Mouse (Mus musculus): ENCODE results near the gene A730061H03Rik. TPM values are rescaled to one million over a fixed set of nuclear protein-coding genes. Genes with fewer than 3 reads are reported as not detected.

Gene A730061H03Rik
- polyA plus RNA-seq, 1 experiment, result not detected

DNA sequence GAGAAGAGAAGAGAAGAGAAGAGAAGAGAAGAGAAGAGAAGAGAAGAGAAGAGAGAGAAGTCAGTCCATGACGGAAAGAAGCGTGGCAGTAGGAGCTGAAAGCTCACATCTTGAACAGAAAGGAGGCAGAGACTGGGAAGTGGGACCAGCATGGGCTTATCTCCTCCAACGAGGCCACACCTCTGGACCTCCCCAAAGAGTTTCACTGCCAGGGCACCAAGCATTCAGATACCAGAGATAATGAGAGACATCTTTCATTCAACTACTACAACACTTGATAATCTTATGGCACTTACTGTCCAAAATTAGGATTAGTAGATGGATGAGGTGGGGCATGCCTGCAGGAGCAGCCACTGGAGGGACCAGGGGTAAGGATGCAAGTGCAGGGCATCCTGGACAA lies 4.4 kb downstream of the A730061H03Rik start:
- TF ChIP-seq CTCF (IDR thresholded peaks at IDR 0.05; ENCODE audit: borderline replicate concordance, insufficient read depth, low read length) (no peak), POLR2A (IDR thresholded peaks at IDR 0.05; ENCODE audit: low read depth, low read length) (no peak)
- no peak overlapping the region for H3K27ac ChIP-seq (ENCODE audit: insufficient read depth, low read length)
- no peaks in the 10 kb centered on the region for H3K4me1 ChIP-seq (ENCODE audit: control insufficient read depth, insufficient read depth, low read length)
- H3K4me3 ChIP-seq (ENCODE audit: insufficient read depth, low read length), result no peak overlapping the region

DNA sequence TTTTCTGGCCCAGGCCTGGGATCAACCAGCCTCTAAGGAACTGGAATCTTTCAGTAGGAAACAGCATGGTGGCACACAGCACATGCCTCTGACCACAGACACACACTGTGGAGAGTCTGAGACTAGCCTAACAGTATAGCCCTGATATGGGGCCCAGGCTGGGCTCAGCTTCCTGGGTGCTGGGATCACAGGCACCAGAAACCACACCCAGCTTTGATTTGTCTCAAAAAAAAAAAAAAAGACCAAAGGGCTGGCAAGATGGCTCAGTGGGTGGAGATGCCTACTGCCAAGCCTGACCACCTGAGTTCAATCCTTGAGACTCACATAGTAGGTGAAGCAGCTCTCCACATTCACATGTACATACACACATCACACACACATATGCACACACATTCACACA lies 5.6 kb downstream of the A730061H03Rik start:
- Histone ChIP-seq H3K27ac (ENCODE audit: insufficient read depth, low read length) (no peak overlapping the region), H3K4me1 (ENCODE audit: control insufficient read depth, insufficient read depth, low read length) (no peaks in the 10 kb centered on the region), H3K4me3 (ENCODE audit: insufficient read depth, low read length) (no peak overlapping the region)
- no peak for TF ChIP-seq CTCF (IDR thresholded peaks at IDR 0.05; ENCODE audit: borderline replicate concordance, insufficient read depth, low read length)
- 0 out of 2 replicates have a peak, but pooled peaks have one; percentile 5 for TF ChIP-seq POLR2A (IDR thresholded peaks at IDR 0.05; ENCODE audit: low read depth, low read length)

DNA sequence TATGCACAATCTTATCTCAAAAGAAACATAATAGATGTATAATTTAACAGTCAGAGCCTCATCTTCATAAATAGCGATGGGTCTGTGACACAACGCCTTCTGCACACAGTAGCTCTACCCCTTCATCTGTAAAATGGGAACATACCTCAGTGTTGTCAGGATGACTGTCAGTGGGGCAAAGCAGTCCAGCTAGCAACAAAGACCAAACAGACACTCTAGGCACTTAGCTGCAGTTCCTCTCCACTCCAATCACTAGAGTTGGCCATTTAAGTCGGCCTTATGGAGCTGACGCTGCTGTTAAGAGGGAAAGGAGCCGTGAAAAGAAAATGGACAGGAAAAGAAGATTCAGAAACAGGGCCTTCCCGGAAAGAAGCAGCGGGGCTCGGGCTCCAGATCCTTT lies 8.4 kb downstream of the A730061H03Rik start:
- peak; percentile 62 for TF ChIP-seq POLR2A (IDR thresholded peaks at IDR 0.05; ENCODE audit: low read depth, low read length)
- TF ChIP-seq CTCF (IDR thresholded peaks at IDR 0.05; ENCODE audit: borderline replicate concordance, insufficient read depth, low read length), result no peak

DNA sequence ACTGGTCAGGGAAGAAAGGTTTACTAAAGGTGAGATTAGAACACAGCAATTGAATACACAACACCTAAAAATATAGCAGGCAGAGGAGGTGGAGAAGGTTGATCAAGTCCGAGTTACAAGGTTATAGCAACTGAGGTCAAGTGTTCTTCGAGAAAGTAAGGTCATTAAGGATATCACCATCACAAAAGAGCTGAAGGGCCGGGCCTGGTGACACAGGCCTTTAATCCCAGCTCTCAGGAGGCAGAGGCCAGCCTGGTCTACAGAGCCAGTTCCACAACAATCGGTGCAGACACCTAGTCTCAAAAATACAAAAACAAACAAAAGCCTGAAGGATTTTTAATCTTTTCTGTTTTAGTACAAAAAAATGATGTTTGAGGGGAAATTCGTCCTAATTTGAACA lies 8.9 kb downstream of the A730061H03Rik start:
- TF ChIP-seq CTCF (IDR thresholded peaks at IDR 0.05; ENCODE audit: borderline replicate concordance, insufficient read depth, low read length) (no peak), POLR2A (IDR thresholded peaks at IDR 0.05; ENCODE audit: low read depth, low read length) (peak; percentile 20; the same call in 1 of the 2 replicates)
- Histone ChIP-seq H3K4me1 (ENCODE audit: control insufficient read depth, insufficient read depth, low read length) (no peaks in the 10 kb centered on the region), H3K27ac (ENCODE audit: insufficient read depth, low read length) (no peak overlapping the region), H3K4me3 (ENCODE audit: insufficient read depth, low read length) (no peak overlapping the region)

More for the DNA sequence above, 8.4 kb downstream of the A730061H03Rik start:
- no peaks in the 10 kb centered on the region for H3K4me1 ChIP-seq (ENCODE audit: control insufficient read depth, insufficient read depth, low read length)
- no peak overlapping the region for H3K4me3 ChIP-seq (ENCODE audit: insufficient read depth, low read length)
- H3K27ac ChIP-seq (ENCODE audit: insufficient read depth, low read length), result no peak overlapping the region

DNA sequence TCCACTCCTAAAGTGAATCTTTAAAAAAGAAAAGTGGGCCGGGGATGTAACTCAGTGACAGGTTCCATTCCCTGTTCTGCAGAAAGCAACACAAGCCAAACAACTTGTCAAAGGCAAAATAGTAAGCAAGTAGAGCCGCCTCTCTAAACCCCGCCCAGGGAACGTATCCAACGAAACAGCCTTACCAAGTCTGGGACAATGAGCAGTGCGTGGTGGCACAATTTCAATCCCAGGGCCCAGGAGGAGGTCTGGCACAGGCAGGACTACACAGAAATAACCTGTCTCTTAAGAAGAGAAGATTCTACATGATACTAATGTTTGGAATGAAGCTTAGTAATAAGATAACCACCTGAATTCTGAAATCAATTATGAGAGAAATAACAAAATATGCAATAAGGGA lies 10.0 kb downstream of the A730061H03Rik start:
- Histone ChIP-seq H3K27ac (ENCODE audit: insufficient read depth, low read length) (no peak overlapping the region), H3K4me3 (ENCODE audit: insufficient read depth, low read length) (no peak overlapping the region), H3K4me1 (ENCODE audit: control insufficient read depth, insufficient read depth, low read length) (no peaks in the 10 kb centered on the region)
- TF ChIP-seq POLR2A (IDR thresholded peaks at IDR 0.05; ENCODE audit: low read depth, low read length), result no peak
- no peak for TF ChIP-seq CTCF (IDR thresholded peaks at IDR 0.05; ENCODE audit: borderline replicate concordance, insufficient read depth, low read length)

DNA sequence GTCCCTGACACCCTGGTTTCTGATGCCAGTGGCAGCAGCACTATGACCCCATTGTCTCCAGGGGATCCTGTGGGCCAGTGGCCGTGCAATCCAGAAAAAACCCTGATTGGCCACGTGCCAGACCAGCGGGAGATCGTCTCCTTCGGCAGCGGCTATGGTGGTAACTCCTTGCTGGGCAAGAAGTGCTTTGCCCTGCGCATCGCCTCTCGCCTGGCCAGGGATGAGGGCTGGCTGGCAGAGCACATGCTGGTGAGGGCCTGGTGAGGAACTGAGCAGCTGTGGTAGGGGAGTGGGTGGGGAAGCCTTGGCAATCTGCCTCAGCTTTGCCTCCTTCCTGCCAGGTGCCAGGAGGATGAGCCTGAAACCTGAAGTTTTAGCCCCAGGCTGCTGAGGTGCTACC lies 15.9 kb downstream of the A730061H03Rik start:
- no peak overlapping the region for H3K27ac ChIP-seq (ENCODE audit: insufficient read depth, low read length)
- no peak for TF ChIP-seq CTCF (IDR thresholded peaks at IDR 0.05; ENCODE audit: borderline replicate concordance, insufficient read depth, low read length)
- TF ChIP-seq POLR2A (IDR thresholded peaks at IDR 0.05; ENCODE audit: low read depth, low read length), result no peak
- no peak overlapping the region for H3K4me3 ChIP-seq (ENCODE audit: insufficient read depth, low read length)
- H3K4me1 ChIP-seq (ENCODE audit: control insufficient read depth, insufficient read depth, low read length), result 0 out of 2 replicates have a peak, but pooled peaks cover 2% of the 10 kb centered on the region

DNA sequence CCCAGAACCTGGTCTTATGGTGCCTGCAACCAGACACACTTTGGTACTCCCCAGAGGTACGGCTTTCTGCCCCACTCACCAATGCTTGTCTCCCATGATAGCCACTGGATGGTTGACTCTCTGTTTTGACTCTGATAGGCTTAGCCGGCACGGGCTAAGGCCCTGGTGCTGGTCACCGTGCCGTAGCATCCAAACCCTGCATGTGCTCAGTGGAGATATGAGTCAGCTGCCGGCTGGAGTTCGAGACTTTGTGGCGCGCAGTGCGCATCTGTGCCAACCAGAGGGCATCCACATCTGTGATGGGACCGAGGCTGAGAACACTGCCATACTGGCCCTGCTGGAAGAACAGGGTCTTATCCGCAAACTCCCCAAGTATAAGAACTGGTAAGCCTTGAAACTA lies 17.9 kb downstream of the A730061H03Rik start:
- H3K27ac ChIP-seq (ENCODE audit: insufficient read depth, low read length), result no peak overlapping the region
- H3K4me1 ChIP-seq (ENCODE audit: control insufficient read depth, insufficient read depth, low read length), result 0 out of 2 replicates have a peak, but pooled peaks cover 2% of the 10 kb centered on the region

DNA sequence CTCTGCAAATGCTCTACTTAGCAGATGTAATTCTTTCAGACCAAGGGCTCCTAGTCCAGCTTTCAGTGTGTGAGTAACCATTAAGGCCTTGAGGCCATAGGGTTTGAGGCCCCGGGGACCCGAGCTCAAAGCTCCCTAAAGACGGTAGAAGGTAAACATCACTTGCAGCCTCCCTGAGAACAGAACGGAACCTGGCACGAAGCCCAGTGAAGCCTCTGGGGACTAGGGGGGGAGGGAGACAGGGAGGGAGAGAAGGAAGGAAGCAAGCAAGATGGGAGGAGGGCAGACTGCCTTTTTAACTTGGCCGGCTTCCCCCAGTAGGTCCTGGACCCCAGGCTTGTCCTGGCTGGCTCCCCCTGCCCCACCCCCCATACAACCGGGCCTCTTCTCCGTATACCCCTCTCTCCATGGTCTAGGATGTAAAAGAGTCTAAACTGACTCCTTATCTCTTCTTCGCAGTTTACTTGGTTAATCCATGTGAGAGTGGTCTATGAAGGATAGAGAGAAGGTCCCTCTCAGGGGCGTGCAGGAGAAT lies 19.4 kb downstream of the A730061H03Rik start:
- Histone ChIP-seq H3K4me1 (ENCODE audit: control insufficient read depth, insufficient read depth, low read length) (0 out of 2 replicates have a peak, but pooled peaks cover 2% of the 10 kb centered on the region), H3K4me3 (ENCODE audit: insufficient read depth, low read length) (peak overlapping the region; percentile 83), H3K27ac (ENCODE audit: insufficient read depth, low read length) (peak overlapping the region; percentile 23; the same call in 1 of the 2 replicates)
- TF ChIP-seq CTCF (IDR thresholded peaks at IDR 0.05; ENCODE audit: borderline replicate concordance, insufficient read depth, low read length) (no peak), POLR2A (IDR thresholded peaks at IDR 0.05; ENCODE audit: low read depth, low read length) (peak; percentile 34; the same call in 1 of the 2 replicates)

More for the DNA sequence above, 17.9 kb downstream of the A730061H03Rik start:
- no peak overlapping the region for H3K4me3 ChIP-seq (ENCODE audit: insufficient read depth, low read length)
- no peak for TF ChIP-seq CTCF (IDR thresholded peaks at IDR 0.05; ENCODE audit: borderline replicate concordance, insufficient read depth, low read length)
- TF ChIP-seq POLR2A (IDR thresholded peaks at IDR 0.05; ENCODE audit: low read depth, low read length), result no peak

DNA sequence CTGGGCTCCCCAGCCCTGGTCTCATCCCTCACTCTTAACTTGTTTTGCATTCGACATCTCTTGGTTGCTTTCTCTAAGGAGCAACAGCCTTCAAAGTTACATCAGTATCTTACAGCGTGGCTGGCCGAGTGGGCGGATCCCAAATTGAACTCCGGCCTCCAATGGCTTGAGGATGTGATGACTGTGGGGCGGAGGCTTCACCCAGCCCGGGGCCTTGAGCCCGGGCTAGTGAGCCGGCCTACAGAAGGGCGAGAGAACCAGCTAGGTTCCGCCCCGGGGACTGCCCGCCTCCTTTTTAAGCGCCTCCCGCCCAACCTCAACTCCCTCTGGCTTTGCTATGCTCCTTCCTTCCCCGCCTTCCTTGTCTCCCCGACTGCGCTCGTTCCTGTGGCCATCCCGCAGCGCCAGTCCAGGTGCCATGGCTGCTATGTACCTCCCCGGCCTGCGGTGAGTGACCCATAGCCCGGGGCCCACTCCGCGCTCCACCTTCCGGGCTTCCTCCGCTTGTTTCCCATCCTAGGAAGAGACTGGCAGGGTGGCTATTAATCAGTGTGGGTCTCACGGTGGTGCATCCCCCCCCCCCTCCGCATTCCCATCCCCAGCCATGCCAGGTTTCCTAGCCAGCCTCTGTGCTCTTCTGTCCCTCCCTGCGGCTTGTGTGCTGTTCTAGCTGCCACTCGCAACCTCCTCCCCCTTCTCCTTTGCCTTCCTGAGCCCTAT lies 20.0 kb downstream of the A730061H03Rik start, which contains the start of gene Pck2:
TSS of gene Pck2 (plus strand) at position 200 of the 720 bp plus-strand sequence.
- Histone ChIP-seq H3K27ac (ENCODE audit: insufficient read depth, low read length) (peak within 1 kb of the TSS; percentile 95), H3K4me1 (ENCODE audit: control insufficient read depth, insufficient read depth, low read length) (0 out of 2 replicates have a peak, but pooled peaks cover 2% of the 10 kb centered on the region), H3K4me3 (ENCODE audit: insufficient read depth, low read length) (peak within 1 kb of the TSS; percentile 83)
- TF ChIP-seq CTCF (IDR thresholded peaks at IDR 0.05; ENCODE audit: borderline replicate concordance, insufficient read depth, low read length) (no peak), POLR2A (IDR thresholded peaks at IDR 0.05; ENCODE audit: low read depth, low read length) (peak; percentile 92)

All from embryonic fibroblast, embryonic 13.5 days (primary cell).